Mouse (Mus musculus): ENCODE measurements around the gene Sesn2.
"Not testable (repeated sequence)": the region's sequence is repeated elsewhere in the genome, so short reads cannot be mapped to it uniquely, and the experiment has no call there.

Sesn2 gene

GRCm38 (mm10) chr4:132510352-132510798 is at the start of gene Sesn2:
TSS of gene Sesn2 (minus strand) at chr4:132510501.
- peak; percentile 98 for DNase-seq (ENCODE audit: low read depth, low spot score)

GRCm38 (mm10) chr4:132555550-132555949 is 45.2 kb upstream of the Sesn2 start:
- not testable (repeated sequence) for DNase-seq (ENCODE audit: low read depth, low spot score)

- DNase-seq (ENCODE audit: low read depth, low spot score), result peak; percentile 43
These were observed 44.4 kb upstream of the Sesn2 start for GRCm38 (mm10) chr4:132554653-132555052.

- peak; percentile 39 for DNase-seq (ENCODE audit: low read depth, low spot score)
These were observed 43.9 kb upstream of the Sesn2 start for GRCm38 (mm10) chr4:132554221-132554620.

GRCm38 (mm10) chr4:132545851-132546250 is 35.5 kb upstream of the Sesn2 start:
- peak; percentile 82 for DNase-seq (ENCODE audit: low read depth, low spot score)

GRCm38 (mm10) chr4:132542724-132543123 is 32.4 kb upstream of the Sesn2 start:
- DNase-seq (ENCODE audit: low read depth, low spot score), result no peak

- no peak for DNase-seq (ENCODE audit: low read depth, low spot score)
These were observed 31.1 kb upstream of the Sesn2 start for GRCm38 (mm10) chr4:132541413-132541812.

- DNase-seq (ENCODE audit: low read depth, low spot score), result no peak
These were observed 29.2 kb upstream of the Sesn2 start for GRCm38 (mm10) chr4:132539481-132539880.

GRCm38 (mm10) chr4:132535406-132536121 is 25.3 kb upstream of the Sesn2 start, which contains the start of gene Dnajc8:
TSS of gene Dnajc8 (plus strand) at chr4:132535550.
- peak; percentile 95 for DNase-seq (ENCODE audit: low read depth, low spot score)

- peak; percentile 98 for DNase-seq (ENCODE audit: low read depth, low spot score)
These were observed 22.9 kb upstream of the Sesn2 start, which contains the start of gene Atpif1 for GRCm38 (mm10) chr4:132532981-132533916. TSS of gene Atpif1 (minus strand) at chr4:132533659.

GRCm38 (mm10) chr4:132532496-132532895 is 22.2 kb upstream of the Sesn2 start:
- peak; percentile 70 for DNase-seq (ENCODE audit: low read depth, low spot score)

- DNase-seq (ENCODE audit: low read depth, low spot score), result peak; percentile 66
These were observed 19.9 kb upstream of the Sesn2 start for GRCm38 (mm10) chr4:132530033-132530804.

GRCm38 (mm10) chr4:132529344-132529743 is 19.0 kb upstream of the Sesn2 start:
- DNase-seq (ENCODE audit: low read depth, low spot score), result no peak

- no peak for DNase-seq (ENCODE audit: low read depth, low spot score)
These were observed 17.7 kb upstream of the Sesn2 start for GRCm38 (mm10) chr4:132527917-132528522.

- DNase-seq (ENCODE audit: low read depth, low spot score), result peak; percentile 80
These were observed 16.4 kb upstream of the Sesn2 start for GRCm38 (mm10) chr4:132526678-132527077.

GRCm38 (mm10) chr4:132524808-132525207 is 14.5 kb upstream of the Sesn2 start:
- DNase-seq (ENCODE audit: low read depth, low spot score), result peak; percentile 92

- DNase-seq (ENCODE audit: low read depth, low spot score), result peak; percentile 98
These were observed 14.0 kb upstream of the Sesn2 start for GRCm38 (mm10) chr4:132524321-132524741.

- DNase-seq (ENCODE audit: low read depth, low spot score), result no peak
These were observed 8.9 kb upstream of the Sesn2 start for GRCm38 (mm10) chr4:132519188-132519587.

GRCm38 (mm10) chr4:132518066-132518465 is 7.8 kb upstream of the Sesn2 start:
- no peak for DNase-seq (ENCODE audit: low read depth, low spot score)

- peak; percentile 100 for DNase-seq (ENCODE audit: low read depth, low spot score)
These were observed 5.3 kb upstream of the Sesn2 start for GRCm38 (mm10) chr4:132515369-132516155.

Data from R1 (cell line).